Mouse (Mus musculus): ENCODE data around the gene Olfr1160.

DNA sequence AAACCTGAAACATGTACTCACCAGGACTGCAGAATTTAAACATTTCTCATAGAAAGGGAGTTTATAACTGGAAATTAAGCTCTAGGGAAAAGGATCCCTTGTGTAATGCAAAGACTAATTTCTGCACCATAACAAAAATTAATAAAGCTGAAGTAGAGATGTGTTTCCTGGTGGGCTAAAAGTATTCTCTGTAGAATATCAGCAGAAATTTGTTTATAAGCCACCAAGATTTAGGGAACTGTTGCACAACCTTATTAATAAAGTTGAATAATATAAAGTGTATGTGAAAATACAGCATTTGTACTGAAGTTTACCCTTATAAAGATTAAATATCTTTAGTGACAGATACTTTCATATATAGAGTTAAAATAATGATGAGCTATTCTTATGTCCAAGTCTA lies 55.1 kb downstream of the Olfr1160 start, which contains the start of gene Olfr1156:
- TF ChIP-seq CTCF (IDR thresholded peaks at IDR 0.05; ENCODE audit: low read depth) (no peak), EP300 (IDR thresholded peaks at IDR 0.05; ENCODE audit: low read depth) (no peak)

All from liver, postnatal 0 days (tissue).